Mouse (Mus musculus): ENCODE results near the gene Gm45233. TPM values are rescaled to one million over a fixed set of nuclear protein-coding genes. Genes with fewer than 3 reads are reported as not detected.

Gene Gm45233
- total RNA-seq, 2 experiments from 2014 or later = 0.43 TPM; not detected in 1

DNA sequence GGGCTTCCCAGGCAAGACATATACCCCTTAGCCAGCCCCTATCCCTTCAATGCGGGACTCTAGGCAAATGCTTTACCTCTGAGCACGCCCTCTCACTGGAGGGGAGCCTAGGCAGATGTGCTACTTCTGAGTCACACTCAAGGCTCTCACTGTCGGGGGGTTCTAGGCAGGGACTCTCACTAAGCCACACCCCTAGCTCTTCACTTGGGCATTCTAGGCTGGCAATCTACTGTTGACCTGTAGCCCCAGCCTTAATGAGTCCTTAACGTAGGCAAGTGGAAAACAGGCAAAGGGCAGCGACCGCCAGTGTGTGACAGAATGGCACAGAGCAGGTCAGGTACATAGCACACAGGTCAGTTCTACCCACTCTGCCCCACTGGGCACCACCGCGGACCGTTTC lies 46.9 kb downstream of the Gm45233 start:
- no peak for DNase-seq (ENCODE audit: low spot score in 2 of 2)

DNA sequence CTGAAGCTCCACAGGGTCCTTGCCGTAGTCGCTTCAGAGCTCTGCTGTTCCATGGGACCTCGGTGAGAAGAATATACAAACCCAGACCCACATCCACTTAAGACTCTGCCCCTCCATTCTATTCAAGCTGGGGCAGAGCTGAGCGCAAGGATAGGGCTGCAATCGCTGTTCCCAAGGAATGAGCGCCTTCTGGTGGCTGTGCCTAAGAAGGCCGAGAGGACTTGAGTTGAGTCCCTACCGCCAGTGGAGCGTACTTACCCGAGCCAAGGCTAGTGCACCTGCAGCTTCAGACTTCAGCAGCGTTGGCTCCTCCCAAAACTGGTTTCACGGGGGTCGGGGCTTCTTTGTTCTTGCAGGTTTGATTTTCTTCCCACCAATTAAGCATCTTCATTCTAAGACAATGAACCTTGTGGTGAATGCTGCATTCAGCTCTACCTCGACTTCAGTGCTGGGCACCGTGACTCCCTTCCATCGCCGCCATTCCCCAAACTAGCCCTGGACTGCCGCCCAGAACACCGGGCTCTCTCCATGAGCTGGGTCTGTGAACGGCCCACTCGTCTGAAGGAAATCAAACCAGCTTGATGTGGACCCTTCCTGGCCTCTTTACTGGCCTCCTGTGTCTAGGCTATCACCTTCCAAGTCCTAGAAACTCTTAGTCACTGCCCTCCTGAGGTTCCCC lies 51.6 kb downstream of the Gm45233 start:
- peak; percentile 21 to 48 for DNase-seq (ENCODE audit: low spot score in 2 of 2)

DNA sequence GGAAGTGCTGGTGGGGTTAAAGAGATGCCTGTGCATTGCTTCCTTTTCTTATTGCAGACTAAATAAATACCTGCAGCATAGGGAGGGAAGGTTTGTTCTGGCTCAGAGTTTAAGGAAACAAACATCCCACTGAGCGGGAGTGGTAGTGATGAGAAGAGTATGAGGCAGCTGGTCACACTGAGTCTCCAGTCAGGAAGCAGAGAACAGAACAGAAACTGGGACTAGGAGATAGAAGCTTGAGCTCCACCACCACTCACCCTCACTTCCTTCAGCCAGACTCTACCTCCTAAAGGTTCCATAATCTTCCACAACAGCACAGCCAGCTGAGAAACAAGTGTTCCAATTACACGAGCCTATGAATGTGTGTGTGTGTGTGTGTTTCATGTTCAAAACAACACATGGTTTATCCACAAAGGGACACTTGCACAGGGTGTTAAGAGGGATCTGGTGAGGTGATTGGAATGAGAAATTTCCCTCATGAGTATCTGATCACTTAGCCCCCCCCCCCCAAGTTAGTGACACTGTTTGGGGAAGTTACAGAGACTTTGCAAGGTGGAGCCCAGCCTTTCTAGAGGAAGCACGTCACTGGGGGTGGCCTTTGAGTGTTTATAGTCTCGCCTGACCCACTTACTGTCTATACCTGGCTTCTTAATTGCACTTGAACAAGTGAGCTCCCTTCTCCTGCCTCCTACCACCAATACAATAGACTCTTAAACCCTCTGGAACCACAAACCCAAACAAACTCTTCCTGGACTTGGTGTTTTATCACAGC lies 68.0 kb downstream of the Gm45233 start:
- no peak for DNase-seq (ENCODE audit: low spot score in 2 of 2)

DNA sequence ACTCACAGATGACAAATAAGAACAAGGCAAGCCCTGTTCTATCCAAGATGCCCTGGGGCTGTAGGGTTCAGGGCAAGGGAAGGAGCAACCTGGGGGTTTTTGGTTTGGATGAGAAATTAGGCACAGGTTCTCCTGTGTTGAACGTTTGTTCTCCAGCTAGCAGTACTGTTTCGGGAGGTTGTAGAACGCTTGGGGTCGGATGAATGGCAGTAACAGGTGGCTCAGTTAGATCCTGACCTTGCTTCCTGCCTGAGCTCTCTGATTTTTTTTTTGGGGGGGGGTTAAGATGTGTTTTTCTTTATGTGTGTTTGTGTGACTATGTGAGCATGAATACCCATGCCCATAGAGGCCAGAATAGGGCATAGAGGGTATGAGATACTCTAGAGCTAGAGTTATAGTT lies 68.6 kb downstream of the Gm45233 start:
- DNase-seq (ENCODE audit: low spot score in 2 of 2) = no peak

Small RNAs within 50 kb of the gene (microRNA-seq; reads per million reads assigned to microRNA genes)
- gene Mir7051 (ENCODE audit: borderline number of aligned reads in 2 of 2) = 5.2 to 6.7 reads per million in 2 experiments

Other genes with a start within 250 kb of the Gm45233 start
- gene Zfp715, start 130.8 kb upstream of the Gm45233 start, total RNA-seq (2021) = 10 to 100 TPM; 20.1 to 20.9 TPM
- gene Siglecf, start 92.8 kb upstream of the Gm45233 start, total RNA-seq (2021) = not detected
- under 1 TPM; 0.46 to 0.54 TPM for gene Siglecg, start 35.9 kb upstream of the Gm45233 start, total RNA-seq (2021)
- not detected for gene Lim2, start 16.5 kb upstream of the Gm45233 start, total RNA-seq (2021)
- gene Nkg7, start 7.1 kb upstream of the Gm45233 start, total RNA-seq (2021) = 1 to 10 TPM in 1 of 2 experiments, under 1 TPM in 1; 0.83 to 3.2 TPM
- not detected for gene Cldnd2, start 3.3 kb upstream of the Gm45233 start, total RNA-seq (2021)
- gene Etfb, start within 50 bp of the Gm45233 start, total RNA-seq (2021) = 100 to 1,000 TPM; 440 to 834 TPM
- gene Vsig10l, start 19.0 kb downstream of the Gm45233 start, total RNA-seq (2021) = 1 to 10 TPM; 1.6 to 4.2 TPM
- gene Iglon5, start 45.9 kb downstream of the Gm45233 start, total RNA-seq (2021) = 1 to 10 TPM; 1.3 to 1.5 TPM
- gene 4931406B18Rik, start 61.8 kb downstream of the Gm45233 start, total RNA-seq (2021) = not detected
- gene Cd33, start 100.3 kb downstream of the Gm45233 start, total RNA-seq (2021) = 1 to 10 TPM; 3.3 to 5.4 TPM
- gene Zfp658, start 118.1 kb downstream of the Gm45233 start, total RNA-seq (2021) = 1 to 10 TPM; 2.2 TPM
- gene Zfp719, start 135.5 kb downstream of the Gm45233 start, total RNA-seq (2021) = 10 to 100 TPM; 15.3 to 17.6 TPM
- gene Zfp819, start 163.0 kb downstream of the Gm45233 start, total RNA-seq (2021) = under 1 TPM in 1 of 2 experiments, not detected in 1; 0.13 TPM
- not detected for gene Ceacam18, start 190.6 kb downstream of the Gm45233 start, total RNA-seq (2021)
- 1 to 10 TPM; 3.4 to 3.6 TPM for gene Siglece, start 216.0 kb downstream of the Gm45233 start, total RNA-seq (2021)
- 10 to 100 TPM; 10.9 to 13.9 TPM for gene Ctu1, start 227.9 kb downstream of the Gm45233 start, total RNA-seq (2021)
- not detected for gene Klk14, start 246.3 kb downstream of the Gm45233 start, total RNA-seq (2021)